Mouse (Mus musculus): ENCODE measurements around the gene Ptchd4.

- no peak for TF ChIP-seq CTCF (IDR thresholded peaks at IDR 0.05)
- TF ChIP-seq EP300 (IDR thresholded peaks at IDR 0.05), result no peak
Observed at GRCm38 (mm10) chr17:42336571-42336970, 20.8 kb downstream of the Ptchd4 start.
